Mouse (Mus musculus) bone marrow macrophage, adult 2 months (primary cell): Measurements from ENCODE around the gene Git1.

ENCODE experiments used
- CTCF ChIP-seq: IDR thresholded peaks from 2 replicates; pipeline ENCODE4 v1.5.1; 2012; ENCODE audit warnings: low read depth, mild to moderate bottlenecking, low read length, moderate library complexity
- POLR2A ChIP-seq: IDR thresholded peaks from 2 replicates; pipeline ENCODE4 v1.6.1; 2012; ENCODE audit warnings: mild to moderate bottlenecking, low read depth, low read length, borderline replicate concordance

DNA sequence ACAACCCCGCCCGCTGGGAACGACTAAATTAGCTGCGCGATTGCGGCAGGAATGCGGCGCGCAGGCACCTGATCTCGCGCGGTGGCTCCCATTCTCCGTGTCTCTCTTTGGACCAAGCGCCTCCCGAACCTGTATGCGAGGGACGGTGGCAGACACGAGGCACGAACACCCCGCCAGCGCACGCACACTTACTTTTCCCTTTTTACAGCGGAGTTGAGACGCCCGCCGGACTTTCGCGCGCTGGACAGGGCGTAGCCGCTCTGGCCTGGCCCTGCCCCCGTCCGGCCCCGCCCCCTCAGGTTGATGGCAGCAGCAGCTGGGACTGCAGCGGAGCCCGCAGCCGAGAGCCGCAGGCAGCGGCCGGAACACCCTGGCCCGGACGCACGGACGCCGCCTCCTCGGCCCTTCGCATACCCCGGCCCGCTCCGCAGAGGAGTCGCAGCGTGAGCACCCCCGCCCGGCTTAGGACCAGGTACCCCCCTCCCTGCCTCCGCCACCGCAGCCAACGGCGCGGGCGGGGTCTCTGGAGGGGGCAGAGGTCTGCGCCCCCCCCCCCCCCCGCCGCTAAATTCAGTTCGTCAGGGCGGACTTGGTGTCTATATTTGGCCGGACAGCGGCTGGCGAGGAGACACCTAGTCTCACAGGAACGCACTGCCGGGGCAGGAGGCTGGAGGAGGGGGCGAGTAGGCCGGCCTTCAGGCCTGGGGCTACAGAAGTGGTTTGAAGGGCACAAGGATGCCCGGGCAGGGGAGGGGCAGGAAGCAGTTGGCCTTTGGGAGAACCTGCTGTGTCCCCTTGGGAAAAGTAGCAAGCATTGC, 30.9 kb upstream of the Git1 start, which contains the start of gene Coro6:
- TF ChIP-seq CTCF: no peak
- no peak for TF ChIP-seq POLR2A
